22 mouse cellular contexts compared by ENCODE assay signal in the genomic region with DNA sequence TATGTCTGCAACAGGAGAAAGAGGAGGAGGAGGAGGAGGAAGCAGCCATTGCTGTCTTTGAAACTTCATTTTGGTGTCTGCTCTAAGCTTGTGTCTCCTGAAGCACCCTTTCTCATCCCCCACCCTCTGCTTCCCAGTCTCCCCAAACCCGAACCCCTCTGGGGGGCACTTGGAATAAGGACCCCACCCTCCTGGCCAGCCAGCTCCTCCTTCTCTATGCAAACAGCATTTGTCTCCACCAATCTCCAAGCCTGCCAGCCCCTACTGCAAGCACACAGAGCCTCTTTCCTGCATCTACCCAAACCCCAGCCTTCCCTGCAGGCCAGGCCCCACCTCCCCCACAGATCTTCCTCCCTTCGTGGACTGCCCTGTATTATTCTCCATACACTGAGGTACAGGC.
"Had no signal": no experiment of that assay in that cellular context is flagged by ENCODE, and none has a peak within 500 bp of the region (broad histone marks: within the 10 kb centered on the region; RNA-seq: fewer than 3 reads in every experiment).

No protein-coding gene starts in this region.

- H3K9ac ChIP-seq: limb, embryonic 12.5 days; limb, embryonic 15.5 days; liver, embryonic 14.5 days; liver, postnatal 0 days; lung, embryonic 14.5 days; midbrain, embryonic 13.5 days; neural tube, embryonic 12.5 days; neural tube, embryonic 15.5 days had no signal

- H3K4me3 ChIP-seq: left cerebral cortex, adult 2 months; limb, embryonic 12.5 days; limb, embryonic 15.5 days; midbrain, embryonic 13.5 days; neural tube, embryonic 12.5 days; neural tube, embryonic 15.5 days had no signal

- ATAC-seq: intestine, postnatal 0 days; liver, postnatal 0 days; midbrain, embryonic 13.5 days had no signal

- H3K4me2 ChIP-seq: limb, embryonic 12.5 days; limb, embryonic 15.5 days; liver, embryonic 11.5 days; lung, embryonic 14.5 days; midbrain, embryonic 13.5 days; neural tube, embryonic 12.5 days; neural tube, embryonic 15.5 days had no signal

- DNase-seq: kidney, adult 8-10 months; kidney, postnatal 36 days; layer of hippocampus, postnatal 36 days; liver, postnatal 0 days; lung, embryonic 14.5 days; right cerebral cortex, adult 18-20 months; right cerebral cortex, postnatal 14 days; right cerebral cortex, postnatal 4 days; thymus, adult 2 months; thymus, postnatal 14 days; thymus, postnatal 4 days had no signal

- H3K27ac ChIP-seq: kidney, postnatal 0 days; left cerebral cortex, adult 2 months; limb, embryonic 12.5 days; limb, embryonic 15.5 days; liver, embryonic 14.5 days; midbrain, embryonic 13.5 days; neural tube, embryonic 12.5 days; neural tube, embryonic 15.5 days; stomach, postnatal 0 days had no signal

- H3K9me3 ChIP-seq: limb, embryonic 12.5 days; limb, embryonic 15.5 days; midbrain, embryonic 13.5 days; neural tube, embryonic 12.5 days; neural tube, embryonic 15.5 days had no signal

- H3K36me3 ChIP-seq: midbrain, embryonic 13.5 days; neural tube, embryonic 12.5 days; neural tube, embryonic 15.5 days had no signal

- H3K27me3 ChIP-seq: limb, embryonic 12.5 days; limb, embryonic 15.5 days; midbrain, embryonic 13.5 days; neural tube, embryonic 12.5 days; neural tube, embryonic 15.5 days had no signal
